Mouse (Mus musculus): Measurements from ENCODE around the gene Epb41l2. TPM values are rescaled to one million over a fixed set of nuclear protein-coding genes. Genes with fewer than 3 reads are reported as not detected.

Gene Epb41l2
- 100 to 1,000 TPM; 165 to 192 TPM for total RNA-seq (2021)
- long read RNA-seq, experiment 1, full-length matches to known transcripts: 7 of 40 reads
- long read RNA-seq, experiment 1, partial matches to known transcripts: 11 of 40 reads
- long read RNA-seq, experiment 1, other reads (novel, unspliced or antisense): 22 of 40 reads
- long read RNA-seq, experiment 2, full-length matches to known transcripts: 2 of 39 reads
- long read RNA-seq, experiment 2, partial matches to known transcripts: 12 of 39 reads
- long read RNA-seq, experiment 2, other reads (novel, unspliced or antisense): 25 of 39 reads

- DNase-seq (ENCODE audit: low spot score in 2 of 2): peak; percentile 90 to 94
These were observed at the start of gene Epb41l2 for GRCm38 (mm10) chr10:25359208-25359958. TSS of gene Epb41l2 (plus strand) at chr10:25359798.

GRCm38 (mm10) chr10:25309996-25310395 is 49.6 kb upstream of the Epb41l2 start:
- DNase-seq (ENCODE audit: low spot score in 2 of 2): no peak

GRCm38 (mm10) chr10:25310736-25311135 is 48.9 kb upstream of the Epb41l2 start:
- DNase-seq (ENCODE audit: low spot score in 2 of 2): no peak

- DNase-seq (ENCODE audit: low spot score in 2 of 2): no peak
These were observed 47.9 kb upstream of the Epb41l2 start for GRCm38 (mm10) chr10:25311554-25312212.

- no peak for DNase-seq (ENCODE audit: low spot score in 2 of 2)
These were observed 45.6 kb upstream of the Epb41l2 start for GRCm38 (mm10) chr10:25313856-25314584.

- DNase-seq (ENCODE audit: low spot score in 2 of 2): no peak
These were observed 41.9 kb upstream of the Epb41l2 start for GRCm38 (mm10) chr10:25317665-25318064.

GRCm38 (mm10) chr10:25318405-25318804 is 41.2 kb upstream of the Epb41l2 start:
- no peak for DNase-seq (ENCODE audit: low spot score in 2 of 2)

GRCm38 (mm10) chr10:25319531-25319930 is 40.1 kb upstream of the Epb41l2 start:
- DNase-seq (ENCODE audit: low spot score in 2 of 2): no peak

GRCm38 (mm10) chr10:25321198-25321597 is 38.4 kb upstream of the Epb41l2 start:
- DNase-seq (ENCODE audit: low spot score in 2 of 2): no peak

- peak in 1 of 2 experiments; percentile 22 for DNase-seq (ENCODE audit: low spot score in 2 of 2)
These were observed 33.9 kb upstream of the Epb41l2 start for GRCm38 (mm10) chr10:25325690-25326089.

- DNase-seq (ENCODE audit: low spot score in 2 of 2): no peak
These were observed 32.1 kb upstream of the Epb41l2 start for GRCm38 (mm10) chr10:25327511-25327910.

- DNase-seq (ENCODE audit: low spot score in 2 of 2): no peak
These were observed 29.5 kb upstream of the Epb41l2 start for GRCm38 (mm10) chr10:25330094-25330493.

GRCm38 (mm10) chr10:25331321-25332049 is 28.1 kb upstream of the Epb41l2 start:
- peak in 1 of 2 experiments; percentile 7 for DNase-seq (ENCODE audit: low spot score in 2 of 2)

- no peak for DNase-seq (ENCODE audit: low spot score in 2 of 2)
These were observed 26.1 kb upstream of the Epb41l2 start for GRCm38 (mm10) chr10:25333390-25334079.

GRCm38 (mm10) chr10:25340675-25341074 is 18.9 kb upstream of the Epb41l2 start:
- no peak for DNase-seq (ENCODE audit: low spot score in 2 of 2)

- no peak for DNase-seq (ENCODE audit: low spot score in 2 of 2)
These were observed 16.8 kb upstream of the Epb41l2 start for GRCm38 (mm10) chr10:25342801-25343200.

GRCm38 (mm10) chr10:25353941-25354340 is 5.7 kb upstream of the Epb41l2 start:
- peak; percentile 25 to 78 for DNase-seq (ENCODE audit: low spot score in 2 of 2)

- DNase-seq (ENCODE audit: low spot score in 2 of 2): no peak
These were observed 5.2 kb upstream of the Epb41l2 start for GRCm38 (mm10) chr10:25354390-25354789.

- DNase-seq (ENCODE audit: low spot score in 2 of 2): no peak
These were observed 587 bp downstream of the Epb41l2 start for GRCm38 (mm10) chr10:25359959-25360811.
